Mouse (Mus musculus): ENCODE measurements around the gene Ralbp1. TPM values are rescaled to one million over a fixed set of nuclear protein-coding genes. Genes with fewer than 3 reads are reported as not detected.

Gene Ralbp1
- total RNA-seq (2021): 10 to 100 TPM; 43.4 to 47.2 TPM
- long read RNA-seq, experiment 1, transcript Ralbp1-201 (10 exons, 3,811 nt): major isoform, 29 of 43 reads
- long read RNA-seq, experiment 1, partial matches to known transcripts: 6 of 43 reads
- long read RNA-seq, experiment 1, other reads (novel, unspliced or antisense): 7 of 43 reads
- long read RNA-seq, experiment 2, transcript Ralbp1-201 (10 exons, 3,811 nt): major isoform, 24 of 35 reads
- long read RNA-seq, experiment 2, partial matches to known transcripts: 2 of 35 reads
- long read RNA-seq, experiment 2, other reads (novel, unspliced or antisense): 6 of 35 reads

GRCm38 (mm10) chr17:65885697-65886529 lies at the start of gene Ralbp1:
Ralbp1 (minus strand) TSS chr17:65885798.
- peak; percentile 51 to 57 for DNase-seq (ENCODE audit: low spot score in 2 of 2)
- intact Hi-C loops (cut with DNase I): no loop called here

- intact Hi-C loops (cut with DNase I): no loop called here
- no peak for DNase-seq (ENCODE audit: low spot score in 2 of 2)
Observed at GRCm38 (mm10) chr17:65933741-65934140, 48.1 kb upstream of the Ralbp1 start.

DNA sequence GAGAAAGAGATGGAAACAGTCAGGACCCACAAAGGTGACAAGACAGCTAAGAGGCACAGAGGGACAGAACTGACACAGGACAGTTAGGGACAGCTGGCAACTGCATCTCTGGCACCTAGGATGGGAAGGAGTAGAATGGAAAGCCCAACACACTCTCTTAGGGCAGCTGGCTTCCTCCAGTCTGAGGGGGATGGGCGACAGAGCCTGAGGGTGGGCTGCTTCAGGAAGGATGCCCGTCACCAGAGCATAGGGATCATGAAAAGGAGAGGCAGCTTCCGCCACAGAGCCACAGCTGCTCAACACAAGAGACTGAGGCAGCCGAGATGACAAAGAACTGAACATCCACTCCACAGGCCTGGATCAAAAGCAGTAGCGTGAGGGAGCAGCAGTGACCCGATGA lies 45.9 kb upstream of the Ralbp1 start:
- intact Hi-C loops (cut with DNase I): no loop called here
- no peak for DNase-seq (ENCODE audit: low spot score in 2 of 2)

GRCm38 (mm10) chr17:65930960-65931359 lies 45.4 kb upstream of the Ralbp1 start:
- intact Hi-C loops (cut with DNase I): no loop called here
- DNase-seq (ENCODE audit: low spot score in 2 of 2): peak; percentile 58 to 81

GRCm38 (mm10) chr17:65930158-65930826 lies 44.7 kb upstream of the Ralbp1 start:
- no peak for DNase-seq (ENCODE audit: low spot score in 2 of 2)
- intact Hi-C loops (cut with DNase I): no loop called here

GRCm38 (mm10) chr17:65929319-65929978 lies 43.9 kb upstream of the Ralbp1 start:
- intact Hi-C loops (cut with DNase I): no loop called here
- no peak for DNase-seq (ENCODE audit: low spot score in 2 of 2)

DNA sequence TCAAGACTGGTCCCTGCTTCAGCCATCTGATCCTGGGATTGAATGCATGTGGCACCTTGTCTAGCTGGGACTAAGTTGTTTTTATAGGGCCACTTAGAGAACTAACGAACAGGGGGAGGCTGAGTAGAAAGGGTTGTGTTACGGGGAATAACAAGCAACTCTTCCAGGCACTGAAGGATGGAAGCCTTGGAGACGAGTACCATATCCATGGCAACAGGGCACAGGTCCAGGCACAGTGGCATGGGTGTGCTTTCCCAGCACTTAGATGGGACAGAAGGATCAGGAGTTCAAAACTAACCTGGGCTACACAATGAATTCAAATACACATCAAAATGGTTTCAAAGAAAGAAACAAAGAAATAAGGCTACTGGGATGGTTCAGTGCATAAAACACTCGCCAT lies 41.5 kb upstream of the Ralbp1 start:
- intact Hi-C loops (cut with DNase I): no loop called here

GRCm38 (mm10) chr17:65924218-65924617 lies 38.6 kb upstream of the Ralbp1 start:
- DNase-seq (ENCODE audit: low spot score in 2 of 2): no peak
- intact Hi-C loops (cut with DNase I): no loop called here

More for the DNA sequence above, 41.5 kb upstream of the Ralbp1 start:
- peak; percentile 62 to 70 for DNase-seq (ENCODE audit: low spot score in 2 of 2)

DNA sequence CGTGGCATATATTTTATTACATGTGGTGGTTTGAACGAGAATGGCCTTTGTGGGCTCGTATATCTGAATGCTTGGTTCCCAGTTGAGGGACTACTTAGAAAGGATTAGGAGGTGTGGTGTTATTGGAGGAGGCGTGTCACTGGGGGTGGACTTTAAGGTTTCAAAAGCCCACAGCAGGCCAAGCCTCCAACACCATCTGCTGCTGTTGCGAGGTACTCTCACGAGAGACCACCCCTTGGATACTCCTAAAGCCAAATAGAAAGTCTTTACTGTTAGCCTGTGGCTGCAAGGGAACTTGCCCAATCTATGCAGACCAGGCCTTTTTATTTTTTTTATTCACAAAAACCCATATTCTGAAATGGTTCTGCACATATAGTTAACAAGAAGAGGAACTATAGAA lies 36.4 kb upstream of the Ralbp1 start:
- intact Hi-C loops (cut with DNase I): no loop called here
- DNase-seq (ENCODE audit: low spot score in 2 of 2): no peak

DNA sequence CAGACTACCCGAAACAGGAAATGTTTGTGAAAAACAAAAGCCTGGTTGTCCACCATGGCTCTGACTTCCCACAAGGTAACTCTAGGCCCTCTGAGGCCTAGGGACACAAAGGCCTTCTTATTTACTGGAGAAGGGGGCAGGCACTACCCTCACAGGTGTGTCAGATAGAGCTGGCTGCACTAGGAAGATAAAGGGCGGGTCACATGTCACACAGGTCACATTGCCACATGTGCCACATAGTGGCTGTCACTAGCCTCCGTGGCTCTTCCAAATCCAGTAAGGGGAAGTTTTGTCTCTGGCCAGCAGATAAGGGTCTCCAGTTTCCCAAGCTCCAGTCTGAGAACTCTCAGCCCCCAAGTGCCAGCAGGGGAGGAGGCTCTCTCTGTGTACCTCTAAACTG lies 33.6 kb upstream of the Ralbp1 start:
- intact Hi-C loops (cut with DNase I): no loop called here
- no peak for DNase-seq (ENCODE audit: low spot score in 2 of 2)

GRCm38 (mm10) chr17:65916135-65916668 lies 30.6 kb upstream of the Ralbp1 start:
- DNase-seq (ENCODE audit: low spot score in 2 of 2): peak; percentile 79 to 89
- intact Hi-C loops (cut with DNase I): no loop called here

DNA sequence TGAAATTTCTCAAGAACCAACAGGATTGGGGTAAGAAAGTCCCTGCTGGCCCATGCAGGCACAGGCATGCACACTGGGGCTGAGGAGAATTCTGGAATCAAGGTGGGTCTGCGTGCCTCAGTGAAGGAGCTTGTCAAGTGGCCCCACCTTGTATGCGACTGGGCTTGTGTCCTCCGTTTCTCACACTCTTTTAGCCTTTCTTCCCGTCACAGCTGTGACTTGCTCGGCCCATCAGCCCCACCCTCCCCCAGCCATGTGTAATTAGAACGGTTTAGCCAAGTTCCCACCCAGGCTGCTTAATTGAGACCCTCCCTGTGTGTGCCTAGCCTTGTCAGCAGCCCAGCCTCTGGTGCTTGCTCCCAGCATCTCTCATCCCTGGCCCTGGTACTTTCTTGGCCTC lies 28.5 kb upstream of the Ralbp1 start:
- intact Hi-C loops (cut with DNase I): no loop called here
- DNase-seq (ENCODE audit: low spot score in 2 of 2): no peak

DNA sequence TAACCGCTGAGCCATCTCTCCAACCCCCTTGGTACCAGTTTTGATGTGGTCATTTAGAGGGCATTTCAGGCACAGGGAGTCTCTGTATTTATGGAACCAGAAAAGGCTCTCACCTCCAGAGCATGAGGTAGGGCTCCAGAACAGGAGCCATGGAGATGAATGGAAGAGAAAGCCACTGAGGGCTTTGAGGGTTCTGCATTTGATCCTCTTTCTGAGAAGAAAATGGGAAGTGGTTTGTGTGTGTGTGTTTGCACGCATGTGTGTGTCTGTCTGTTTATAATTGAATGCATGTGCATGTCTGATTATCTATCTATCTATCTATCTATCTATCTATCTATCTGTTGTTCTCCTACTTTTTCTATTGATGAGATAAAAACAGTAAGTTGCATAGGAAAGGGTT lies 26.6 kb upstream of the Ralbp1 start:
- intact Hi-C loops (cut with DNase I): no loop called here
- no peak for DNase-seq (ENCODE audit: low spot score in 2 of 2)

GRCm38 (mm10) chr17:65911285-65912069 lies 25.9 kb upstream of the Ralbp1 start:
- DNase-seq (ENCODE audit: low spot score in 2 of 2): no peak
- intact Hi-C loops (cut with DNase I): no loop called here

DNA sequence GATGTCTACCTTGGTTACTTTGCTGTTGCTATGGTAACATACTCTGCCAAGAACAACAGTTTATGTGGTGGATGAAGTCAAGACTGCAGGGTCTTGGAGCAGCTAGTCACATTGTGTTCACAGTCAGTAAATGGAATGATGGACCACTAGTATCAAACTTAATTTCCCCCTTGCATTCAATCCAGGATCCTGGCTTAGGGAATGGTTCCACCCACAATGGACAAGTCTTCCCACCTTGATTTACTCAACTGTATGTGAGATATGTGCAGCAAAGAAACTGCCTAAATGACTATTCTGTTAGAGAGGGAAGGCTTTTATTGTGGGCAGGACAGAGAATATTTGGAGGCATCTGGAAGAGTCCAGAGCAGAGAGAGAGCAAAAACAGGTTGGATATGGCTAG lies 22.7 kb upstream of the Ralbp1 start:
- intact Hi-C loops (cut with DNase I): no loop called here
- DNase-seq (ENCODE audit: low spot score in 2 of 2): no peak

DNA sequence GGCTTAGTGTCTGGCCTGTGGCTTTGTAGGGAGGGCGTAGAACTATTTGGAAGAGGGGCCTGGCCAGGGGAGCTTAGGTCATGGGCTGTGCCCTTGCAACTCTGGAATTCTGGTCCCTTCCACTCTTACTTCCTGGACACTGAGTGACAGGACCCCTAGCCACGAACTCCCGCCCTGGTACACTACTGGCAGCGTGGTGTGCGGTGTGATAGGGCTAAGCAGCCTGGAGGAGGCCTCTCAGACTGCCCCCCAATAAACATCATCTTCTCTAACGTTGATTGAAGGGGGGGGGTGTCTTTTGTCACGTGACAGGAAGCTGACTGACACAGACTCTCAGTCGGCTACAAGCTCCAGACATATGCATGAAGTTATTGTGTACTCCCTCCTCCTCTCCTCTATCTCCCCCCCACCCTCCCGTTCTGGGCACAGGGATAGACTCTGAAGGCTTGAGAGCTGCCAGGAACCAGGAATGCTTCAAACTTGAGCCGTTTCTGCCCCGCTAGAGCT lies 21.4 kb upstream of the Ralbp1 start:
- DNase-seq (ENCODE audit: low spot score in 2 of 2): no peak
- intact Hi-C loops (cut with DNase I): no loop called here

- intact Hi-C loops (cut with DNase I): no loop called here
- DNase-seq (ENCODE audit: low spot score in 2 of 2): no peak
Observed at GRCm38 (mm10) chr17:65906313-65906894, 20.8 kb upstream of the Ralbp1 start.

DNA sequence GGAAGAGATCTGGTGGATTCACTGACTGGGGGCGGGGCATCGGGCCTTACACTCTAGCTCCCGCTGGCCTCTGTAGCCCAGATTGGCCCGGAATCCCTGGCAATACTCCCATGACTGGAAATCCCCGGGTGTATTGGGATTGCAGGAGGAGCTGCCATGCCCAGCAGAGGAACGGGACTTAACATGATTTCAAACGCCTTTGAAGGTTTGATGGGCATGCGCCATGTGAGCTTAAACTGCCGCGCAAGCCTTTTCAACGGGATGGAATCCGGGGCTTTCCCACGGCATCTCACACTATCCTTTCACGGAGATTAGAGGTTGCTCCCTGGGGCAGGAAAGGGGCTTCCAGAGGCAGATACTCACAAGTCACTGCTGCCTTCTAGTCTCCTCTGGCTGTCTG lies 19.6 kb upstream of the Ralbp1 start:
- no peak for DNase-seq (ENCODE audit: low spot score in 2 of 2)
- intact Hi-C loops (cut with DNase I): no loop called here

Data from left cerebral cortex, postnatal 14 days (tissue).